Mouse (Mus musculus): ENCODE results near the gene Nt5c3. TPM values are rescaled to one million over a fixed set of nuclear protein-coding genes. Genes with fewer than 3 reads are reported as not detected.
"Not testable (repeated sequence)": the region's sequence is repeated elsewhere in the genome, so short reads cannot be mapped to it uniquely, and the experiment has no call there.

The Nt5c3 gene
- total RNA-seq, 2 experiments from 2014 or later: 51.0 to 87.8 TPM

DNA sequence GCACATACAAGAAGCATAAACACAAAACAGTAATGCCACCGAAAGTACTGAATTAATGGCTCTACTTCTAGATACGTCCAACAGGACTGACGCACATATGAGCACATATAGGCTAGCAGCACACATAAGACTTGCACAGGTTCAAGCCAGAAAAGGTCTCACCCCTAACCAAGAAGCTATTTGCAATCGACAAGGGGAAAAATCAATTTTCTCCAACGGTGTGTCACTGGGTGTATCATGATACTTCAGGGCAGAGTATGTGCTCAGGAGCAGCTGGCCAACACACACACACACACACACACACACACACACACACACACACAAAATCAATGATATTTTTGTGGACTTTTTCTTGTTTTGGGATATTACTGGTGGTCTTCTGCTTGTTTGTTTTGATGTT lies 18.2 kb downstream of the Nt5c3 start:
- ATAC-seq (replicated peaks; ENCODE audit: poor library complexity): no peak

DNA sequence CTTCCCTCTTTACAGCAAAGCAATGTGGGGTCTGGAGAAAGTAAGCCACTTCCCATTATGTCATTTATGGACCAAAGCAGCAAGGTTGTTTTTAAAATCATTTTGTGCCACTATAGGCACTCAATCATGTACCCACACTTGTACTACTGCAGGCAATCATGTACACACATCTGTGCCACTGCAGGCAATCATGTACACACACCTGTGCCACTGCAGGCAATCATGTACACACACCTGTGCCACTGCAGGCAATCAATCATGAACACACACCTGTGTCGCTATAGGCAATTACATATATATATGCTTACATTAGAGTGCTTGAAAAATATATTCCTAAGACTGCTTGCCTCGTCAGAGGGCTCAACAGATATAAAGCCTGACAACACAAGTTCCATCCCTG lies 18.8 kb downstream of the Nt5c3 start:
- no peak for ATAC-seq (replicated peaks; ENCODE audit: poor library complexity)

DNA sequence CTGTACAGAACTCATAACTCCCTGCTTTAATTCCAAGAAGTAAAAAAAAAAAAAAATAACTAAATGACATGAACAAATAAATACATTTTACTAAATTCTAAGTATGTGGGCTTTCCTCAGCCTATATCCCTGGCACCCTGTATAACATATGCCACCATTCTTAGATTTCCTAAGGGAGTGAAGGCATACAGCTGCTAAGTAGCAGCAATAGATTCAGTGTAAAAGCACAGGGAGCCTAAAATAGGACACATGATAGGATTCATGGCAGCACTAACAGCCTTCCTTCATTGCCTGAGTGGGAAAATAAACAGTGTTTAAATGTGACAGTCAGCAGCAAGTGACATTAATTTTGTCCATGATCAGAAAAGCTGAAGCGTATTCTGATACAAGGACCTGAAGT lies 19.4 kb downstream of the Nt5c3 start:
- no peak for ATAC-seq (replicated peaks; ENCODE audit: poor library complexity)

DNA sequence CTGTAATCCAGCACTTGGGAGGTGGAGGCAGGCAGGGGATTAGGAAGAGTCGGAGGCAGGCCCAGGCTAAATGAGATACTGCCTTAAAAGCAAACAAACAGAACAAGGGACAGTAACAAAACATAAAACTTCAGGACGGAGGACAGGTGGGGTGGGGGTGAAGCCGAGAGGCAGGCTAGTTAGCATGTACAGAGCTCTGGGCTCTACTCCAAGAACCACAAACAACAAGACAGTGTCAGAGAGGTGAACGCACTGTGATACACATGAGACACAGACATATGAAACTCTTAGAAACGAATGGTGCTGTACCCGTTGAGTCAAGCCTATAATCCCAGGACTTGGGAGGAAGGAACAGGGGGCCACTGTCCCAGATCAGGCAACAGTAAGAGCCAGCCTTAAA lies 19.9 kb downstream of the Nt5c3 start:
- no peak for ATAC-seq (replicated peaks; ENCODE audit: poor library complexity)

DNA sequence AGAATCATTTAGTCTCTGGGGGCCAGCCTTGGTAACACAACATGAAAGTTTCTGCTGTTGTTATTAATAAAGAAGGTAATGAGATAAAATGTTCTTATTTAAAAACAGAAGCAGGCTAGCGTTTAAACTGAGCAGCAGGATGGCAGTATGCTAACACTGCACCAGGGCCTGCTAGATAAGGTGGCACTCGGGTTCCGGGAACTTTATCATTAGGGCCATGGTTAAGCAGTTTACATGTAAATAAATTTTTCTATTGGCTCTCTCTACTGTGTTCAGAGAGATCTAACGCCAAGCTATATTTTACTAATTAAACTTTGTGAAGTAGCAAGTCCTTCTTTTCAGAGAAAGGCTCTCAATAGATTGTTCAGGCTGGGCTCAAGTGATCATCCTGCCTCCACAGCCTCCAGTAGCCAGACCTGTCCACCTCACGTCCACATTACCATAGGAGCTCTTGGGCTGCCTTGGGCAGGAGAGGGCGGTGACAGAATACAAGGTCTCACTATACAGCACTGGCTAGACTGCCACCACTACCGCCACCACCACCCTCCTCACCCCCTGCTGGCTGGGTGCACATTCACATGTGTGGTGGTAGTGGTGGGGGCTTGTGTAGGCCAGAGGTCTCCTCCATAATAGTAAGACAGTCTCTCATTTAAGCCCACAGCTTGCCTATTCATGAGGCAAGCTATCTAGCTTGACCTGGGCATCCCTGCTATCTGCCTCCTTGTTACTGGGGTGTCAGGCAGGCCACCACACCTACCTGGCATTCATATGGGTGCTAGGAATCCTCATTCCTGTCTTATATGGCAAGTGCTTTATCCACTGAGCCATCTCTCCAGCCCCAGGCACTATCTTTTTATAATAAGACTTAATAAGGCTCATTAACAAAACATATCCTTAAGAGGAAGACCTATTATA lies 20.9 kb downstream of the Nt5c3 start:
- peak; percentile 45 for ATAC-seq (replicated peaks; ENCODE audit: poor library complexity)

DNA sequence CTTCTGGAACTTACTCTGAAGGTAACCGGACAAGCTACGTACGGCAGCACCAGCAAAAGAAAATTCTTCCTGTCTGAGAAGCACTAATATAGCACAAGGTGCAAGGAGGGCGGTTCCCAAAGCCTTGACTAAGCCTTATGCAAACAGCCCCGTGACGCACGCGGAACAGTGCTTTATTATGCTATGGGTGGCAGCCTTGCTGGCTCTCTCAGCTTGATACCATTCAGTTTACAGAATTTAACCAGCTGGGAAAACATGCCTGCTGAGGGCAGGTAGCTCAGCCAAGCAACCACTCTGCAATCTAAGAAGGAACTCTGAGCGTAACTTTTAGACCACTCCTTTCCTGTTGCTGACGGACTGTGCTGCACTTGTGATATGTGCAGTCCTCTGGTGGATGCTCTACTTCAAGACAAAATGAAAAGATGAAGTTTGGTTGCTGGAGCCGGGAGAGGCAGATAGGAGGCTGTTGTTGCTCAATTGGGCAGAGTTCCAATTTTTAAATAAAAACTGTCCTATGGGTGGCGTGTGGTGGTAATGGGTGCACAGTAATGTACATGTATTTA lies 21.8 kb downstream of the Nt5c3 start:
- ATAC-seq (replicated peaks; ENCODE audit: poor library complexity): peak; percentile 59

DNA sequence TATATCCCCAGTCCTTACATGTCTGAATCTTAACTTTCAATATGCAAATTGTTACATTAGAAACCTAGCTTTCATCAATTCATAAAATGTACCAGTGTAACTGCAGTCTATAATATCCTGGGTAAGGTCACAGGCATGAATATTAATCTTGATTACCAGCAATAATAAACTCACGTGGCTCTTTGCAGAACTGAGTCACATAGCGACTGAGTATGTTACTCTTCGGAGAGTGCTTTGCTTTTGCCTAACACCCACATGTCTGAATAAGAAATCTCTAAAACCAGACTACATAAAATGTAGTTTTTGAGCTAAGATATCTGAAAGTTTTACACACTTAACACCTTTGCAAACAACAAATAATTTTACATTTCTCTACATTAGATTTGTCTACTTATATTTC lies 22.4 kb downstream of the Nt5c3 start:
- ATAC-seq (replicated peaks; ENCODE audit: poor library complexity): no peak

DNA sequence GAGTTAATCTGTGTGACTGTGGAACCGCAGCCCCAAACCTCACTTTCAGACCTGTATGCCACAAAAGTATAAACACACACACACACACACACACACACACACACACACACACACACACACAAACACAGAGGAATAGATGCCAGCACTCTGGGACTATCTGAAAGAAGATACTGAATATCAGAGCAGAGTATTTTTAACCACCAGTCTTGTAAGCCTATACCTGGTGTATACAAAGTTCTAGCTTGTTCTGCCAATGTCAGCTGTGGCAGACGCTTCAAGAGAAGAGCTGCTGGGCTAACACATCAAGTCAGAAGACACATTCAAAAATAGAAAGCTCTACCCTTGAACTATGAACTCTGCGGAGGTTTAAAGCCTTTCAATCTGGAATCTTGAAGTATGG lies 24.1 kb downstream of the Nt5c3 start:
- no peak for ATAC-seq (replicated peaks; ENCODE audit: poor library complexity)

DNA sequence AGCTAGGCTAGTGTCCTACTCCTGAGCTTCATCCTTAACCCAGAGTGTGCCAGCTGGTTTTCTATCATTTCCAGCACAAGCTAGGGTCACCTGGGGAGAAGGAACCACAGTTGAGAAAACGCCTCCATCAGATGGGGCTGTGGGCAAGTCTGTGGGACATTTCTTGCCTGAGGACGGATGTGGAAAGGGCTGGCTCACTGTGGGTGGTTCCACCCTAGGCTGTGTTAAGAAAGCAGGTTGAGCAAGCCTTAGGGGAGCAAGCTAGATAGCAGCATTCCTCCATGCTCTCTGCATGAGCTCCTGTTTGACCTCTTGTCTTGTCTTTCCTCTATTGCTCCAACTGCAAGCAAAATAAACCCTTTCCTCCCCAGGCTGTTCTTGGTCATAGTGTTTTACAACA lies 33.0 kb downstream of the Nt5c3 start:
- peak; percentile 78 for ATAC-seq (replicated peaks; ENCODE audit: poor library complexity)

DNA sequence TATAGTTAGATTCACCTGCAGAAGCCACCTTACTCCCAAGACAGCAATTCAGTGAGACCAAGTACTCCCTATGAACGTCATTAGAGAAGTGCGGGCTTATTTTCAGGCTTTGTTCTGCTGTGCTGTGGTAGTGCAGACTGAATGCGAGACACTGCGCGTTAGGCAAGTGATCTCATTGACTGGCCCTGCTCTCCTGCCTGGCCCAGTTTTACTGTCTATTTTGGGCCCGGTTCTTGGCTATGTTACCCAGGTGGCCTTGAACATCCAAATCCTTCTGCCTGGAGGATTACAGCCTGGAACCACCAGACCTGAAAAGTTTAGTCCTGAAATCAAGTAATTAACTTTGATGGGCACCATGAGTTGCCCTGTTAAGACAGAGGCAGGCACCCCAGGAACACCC lies 35.2 kb downstream of the Nt5c3 start:
- no peak for ATAC-seq (replicated peaks; ENCODE audit: poor library complexity)

DNA sequence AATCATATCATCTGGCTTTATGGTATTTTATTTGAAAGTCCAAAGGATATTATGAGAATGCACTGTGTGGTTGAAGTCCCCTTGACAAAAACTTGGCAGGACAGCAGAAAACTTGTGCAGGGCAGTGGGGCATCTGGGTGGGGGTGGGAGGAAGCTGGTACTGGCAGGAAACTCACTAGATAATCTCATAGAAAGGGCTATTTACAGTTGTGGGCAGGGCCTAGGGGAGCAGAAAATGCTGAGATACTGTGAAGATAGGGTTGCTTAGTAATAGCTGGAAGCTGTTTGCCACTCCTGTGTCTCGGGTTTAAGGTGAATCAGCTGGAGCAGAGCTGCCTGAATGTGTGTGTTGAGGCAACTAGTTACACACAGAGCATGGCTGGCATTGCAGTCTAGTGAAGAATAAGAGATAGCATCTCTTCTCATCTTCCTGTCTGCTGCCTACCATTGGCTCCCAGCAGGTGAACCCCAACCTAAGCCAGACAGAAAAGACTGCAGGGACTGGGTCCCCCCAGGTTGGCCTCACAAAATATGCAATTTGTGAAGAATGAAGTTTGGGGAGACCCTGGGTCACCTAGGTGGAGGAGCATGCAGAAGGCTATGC lies 44.3 kb downstream of the Nt5c3 start:
- peak; percentile 78 for ATAC-seq (replicated peaks; ENCODE audit: poor library complexity)

DNA sequence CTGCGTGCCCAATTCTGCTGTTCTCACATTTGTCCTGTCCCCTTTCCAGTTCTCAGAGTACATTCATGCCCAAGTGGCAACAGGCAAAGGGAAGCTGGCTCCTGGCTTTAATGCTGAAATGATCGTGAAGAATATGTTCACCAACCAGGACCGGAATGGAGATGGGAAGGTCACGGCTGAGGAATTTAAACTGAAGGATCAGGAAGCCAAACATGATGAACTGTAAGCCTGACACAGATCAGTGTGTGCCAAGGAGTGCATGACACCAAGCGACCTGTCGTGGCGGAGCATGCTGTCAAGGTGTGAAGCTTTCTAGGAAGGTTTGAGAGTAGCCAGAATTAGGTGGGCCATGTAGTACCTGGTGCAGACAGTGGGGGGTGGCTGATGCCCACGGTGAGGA lies 45.7 kb downstream of the Nt5c3 start:
- ATAC-seq (replicated peaks; ENCODE audit: poor library complexity): no peak

DNA sequence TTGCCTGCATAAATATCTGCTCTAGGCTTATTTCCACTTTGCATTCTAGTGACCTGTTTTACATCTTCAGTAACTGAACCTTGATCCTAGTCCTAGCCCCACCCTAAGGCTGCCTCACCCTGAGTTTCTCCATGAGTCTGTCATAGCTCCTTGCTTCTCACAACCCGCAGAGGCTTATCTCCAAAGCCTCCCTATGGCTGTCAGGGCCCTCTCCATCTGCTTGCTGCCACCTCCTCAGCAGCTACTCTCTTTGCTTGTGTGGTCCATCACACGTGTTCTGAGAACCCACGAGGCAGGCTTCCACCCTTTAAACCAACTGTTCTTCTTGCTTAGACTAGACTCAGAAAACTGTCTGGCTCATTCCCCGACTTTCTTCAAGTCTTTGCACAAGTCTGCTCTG lies 46.9 kb downstream of the Nt5c3 start:
- peak; percentile 42 for ATAC-seq (replicated peaks; ENCODE audit: poor library complexity)

DNA sequence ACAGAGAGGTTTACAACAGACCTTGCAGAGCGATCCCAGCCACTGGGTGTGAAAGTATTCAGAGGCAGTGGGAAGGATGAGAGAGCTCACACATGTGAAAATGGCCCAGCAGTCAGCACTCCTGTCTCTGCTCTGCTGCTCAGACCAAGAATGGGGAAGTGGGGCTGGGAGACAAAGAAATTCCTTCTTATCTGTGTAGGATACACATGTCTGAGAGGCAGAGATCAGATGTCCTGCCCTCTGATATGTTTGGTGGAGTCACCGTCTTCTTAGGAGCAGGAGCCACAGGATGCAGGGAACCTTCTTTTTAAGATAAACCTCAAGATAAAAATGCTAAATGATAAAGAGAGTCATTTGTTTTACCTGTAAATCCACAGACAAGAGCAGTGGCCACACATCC lies 53.7 kb downstream of the Nt5c3 start:
- ATAC-seq (replicated peaks; ENCODE audit: poor library complexity): peak; percentile 67

DNA sequence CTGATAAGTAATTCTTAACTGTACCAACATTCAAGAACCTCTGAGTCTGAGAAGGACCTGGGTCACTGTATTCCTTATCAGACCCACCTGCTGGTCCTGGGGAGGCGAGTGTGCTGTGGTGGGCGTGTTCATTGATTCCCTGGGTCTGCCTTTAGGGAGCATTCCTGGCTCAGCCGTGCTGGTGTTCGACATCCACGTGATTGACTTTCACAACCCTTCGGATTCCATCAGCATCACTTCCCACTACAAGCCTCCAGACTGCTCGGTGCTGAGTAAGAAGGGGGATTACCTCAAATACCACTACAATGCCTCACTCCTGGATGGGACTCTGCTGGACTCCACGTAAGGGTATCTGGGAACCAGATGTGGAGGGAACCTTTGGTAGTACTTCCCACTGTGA lies 55.2 kb downstream of the Nt5c3 start:
- ATAC-seq (replicated peaks; ENCODE audit: poor library complexity): peak; percentile 69; the same call in 1 of the 2 replicates

DNA sequence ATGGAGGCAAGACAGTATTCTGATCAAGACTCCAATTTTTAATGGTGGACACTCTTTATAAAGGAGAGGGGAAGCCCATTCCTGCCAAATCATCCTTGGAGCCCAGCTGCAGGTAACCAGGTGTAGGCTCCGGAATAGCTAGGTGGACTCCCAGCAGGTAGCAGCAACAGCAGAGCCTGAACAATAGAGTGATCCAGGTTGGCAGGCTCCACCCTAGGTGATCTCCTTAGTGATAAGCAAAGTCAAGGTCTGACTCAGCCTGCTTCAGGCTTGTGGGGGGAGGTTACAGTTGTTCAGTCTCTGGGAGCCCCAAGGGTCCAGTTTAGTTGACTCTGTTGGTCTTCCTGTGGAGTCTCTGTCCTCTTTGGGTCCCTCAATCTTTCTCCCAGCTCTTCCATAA lies 56.8 kb downstream of the Nt5c3 start:
- not testable (repeated sequence) for ATAC-seq (replicated peaks; ENCODE audit: poor library complexity)

DNA sequence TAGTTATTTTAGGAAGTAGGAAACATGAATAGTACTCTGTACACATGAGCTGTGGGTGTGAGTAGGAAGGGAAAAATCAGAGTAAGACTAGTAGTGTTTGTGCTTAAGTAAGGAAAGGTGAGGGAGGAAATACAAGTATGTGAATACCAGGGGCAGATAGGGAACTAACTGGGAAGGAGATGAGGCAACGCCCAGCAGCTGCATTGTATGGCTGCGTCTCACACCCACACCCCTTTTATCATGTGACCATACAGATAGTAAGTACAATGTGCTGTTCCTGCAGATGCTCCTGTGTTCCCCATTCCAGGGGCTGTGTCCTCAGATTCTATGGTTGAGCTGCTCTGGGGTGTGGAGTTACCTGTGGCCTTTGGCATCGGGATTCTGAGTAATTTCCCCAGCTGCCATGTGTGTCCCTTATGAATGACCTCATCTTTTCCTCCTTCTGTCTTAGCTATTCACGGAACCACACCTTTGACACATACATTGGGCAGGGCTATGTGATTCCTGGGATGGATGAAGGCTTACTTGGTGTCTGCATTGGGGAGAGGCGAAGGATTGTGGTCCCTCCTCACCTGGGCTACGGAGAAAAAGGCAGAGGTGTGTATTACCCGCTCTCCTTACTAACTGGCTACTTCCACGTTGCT lies 63.4 kb downstream of the Nt5c3 start:
- ATAC-seq (replicated peaks; ENCODE audit: poor library complexity): peak; percentile 86

DNA sequence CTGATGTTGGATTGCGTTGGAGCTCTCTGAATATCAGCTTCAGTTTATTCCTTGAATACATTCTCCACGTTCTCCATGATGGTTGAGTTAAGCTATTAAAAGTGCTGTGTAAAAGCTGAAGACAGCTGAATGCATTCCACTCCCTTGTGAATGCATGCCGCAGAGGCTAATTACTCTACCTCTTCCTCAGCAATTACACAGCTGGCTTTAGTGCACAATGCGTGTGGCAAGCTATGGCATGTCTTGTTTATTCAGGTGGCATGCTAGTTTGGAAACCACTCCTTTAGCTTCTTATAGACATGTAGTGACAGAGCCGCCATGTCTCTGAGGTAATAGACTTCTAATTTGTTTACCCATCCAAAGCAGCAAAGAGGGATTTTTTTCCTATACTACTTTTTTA lies 67.0 kb downstream of the Nt5c3 start:
- no peak for ATAC-seq (replicated peaks; ENCODE audit: poor library complexity)

DNA sequence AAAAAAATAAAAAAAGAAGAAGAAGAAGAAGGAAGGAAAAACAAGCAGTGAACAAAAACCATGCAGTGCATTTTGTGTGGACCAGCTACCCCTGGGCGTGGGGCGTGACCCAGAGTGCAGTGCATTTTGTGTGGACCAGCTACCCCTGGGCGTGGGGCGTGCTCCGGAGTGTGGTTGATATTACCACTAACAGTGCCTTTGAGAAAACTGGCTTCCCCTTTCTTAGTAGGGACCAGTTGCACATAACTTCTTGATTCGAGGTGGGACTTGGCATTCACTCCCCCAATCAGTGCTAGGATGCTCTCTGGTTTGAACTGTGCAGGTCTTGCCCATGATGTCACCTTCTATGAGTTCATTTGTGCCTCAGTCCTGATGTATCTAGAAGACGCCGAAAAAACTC lies 68.9 kb downstream of the Nt5c3 start:
- ATAC-seq (replicated peaks; ENCODE audit: poor library complexity): peak; percentile 65

DNA sequence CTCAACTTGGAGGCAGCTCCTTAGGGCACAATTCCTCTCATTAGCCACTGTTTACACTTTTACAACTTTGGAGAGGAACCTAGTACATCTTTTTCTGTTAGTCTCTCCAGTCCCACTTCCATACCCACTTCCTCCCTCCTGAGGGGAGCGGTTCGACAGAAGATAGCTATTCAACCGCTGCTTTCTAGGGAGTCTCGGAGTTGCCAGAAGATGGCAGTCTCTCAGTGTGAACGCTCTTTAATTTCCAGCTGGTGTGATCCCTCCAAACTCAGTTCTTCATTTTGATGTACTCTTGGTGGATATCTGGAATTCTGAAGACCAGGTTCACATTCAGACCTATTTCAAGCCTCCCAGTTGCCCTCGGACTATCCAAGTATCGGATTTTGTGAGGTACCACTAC lies 73.4 kb downstream of the Nt5c3 start:
- ATAC-seq (replicated peaks; ENCODE audit: poor library complexity): peak; percentile 80

DNA sequence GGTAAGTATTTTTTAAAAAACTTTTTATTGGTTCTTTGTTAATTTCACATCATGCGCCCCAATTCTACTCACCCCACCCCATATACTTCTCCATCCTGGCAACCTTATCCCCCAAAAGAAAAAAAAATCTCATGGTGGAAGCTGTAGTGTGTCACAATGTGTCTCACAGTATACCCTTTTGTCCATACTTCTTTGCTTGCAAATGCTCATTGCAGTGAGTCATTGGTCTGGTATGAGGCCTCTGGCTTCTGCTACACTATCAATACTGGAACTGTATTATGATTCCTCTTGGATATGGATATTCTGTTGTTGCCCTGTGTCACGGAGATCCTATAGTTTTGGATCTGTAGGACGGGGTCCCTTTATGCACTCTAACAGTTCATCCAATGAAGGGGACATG lies 74.8 kb downstream of the Nt5c3 start:
- ATAC-seq (replicated peaks; ENCODE audit: poor library complexity): no peak

DNA sequence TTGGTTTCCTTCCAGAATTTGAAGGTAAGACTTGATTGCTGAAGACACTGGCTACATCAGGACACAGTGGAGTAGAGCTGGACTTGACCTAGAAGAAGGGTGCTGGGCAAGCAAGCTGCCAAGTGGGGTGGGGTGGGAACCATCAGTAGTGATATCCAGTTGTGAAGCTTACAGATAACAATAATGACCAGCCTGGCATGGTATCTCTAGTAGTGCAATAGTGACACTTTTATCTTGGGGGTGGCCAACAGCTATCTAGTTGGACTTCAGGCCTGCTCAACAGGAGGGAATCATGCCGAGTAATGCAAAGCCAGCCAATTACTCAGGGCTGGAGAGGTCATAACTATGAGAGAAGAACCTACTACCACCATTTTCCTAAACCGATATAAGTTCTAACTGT lies 79.4 kb downstream of the Nt5c3 start:
- peak; percentile 42 for ATAC-seq (replicated peaks; ENCODE audit: poor library complexity)
